Mouse (Mus musculus) heart, postnatal 0 days (tissue): ENCODE measurements around the gene Kcnj11.

ENCODE experiments used
- CTCF ChIP-seq: IDR thresholded peaks from 2 replicates; pipeline ENCODE4 v1.5.1; 2016; ENCODE audit warnings: antibody characterized with exemption, control low read depth, low read depth
- EP300 ChIP-seq: IDR thresholded peaks from 2 replicates; pipeline ENCODE4 v1.6.1; 2016; ENCODE audit warnings: antibody characterized with exemption, low read depth

DNA sequence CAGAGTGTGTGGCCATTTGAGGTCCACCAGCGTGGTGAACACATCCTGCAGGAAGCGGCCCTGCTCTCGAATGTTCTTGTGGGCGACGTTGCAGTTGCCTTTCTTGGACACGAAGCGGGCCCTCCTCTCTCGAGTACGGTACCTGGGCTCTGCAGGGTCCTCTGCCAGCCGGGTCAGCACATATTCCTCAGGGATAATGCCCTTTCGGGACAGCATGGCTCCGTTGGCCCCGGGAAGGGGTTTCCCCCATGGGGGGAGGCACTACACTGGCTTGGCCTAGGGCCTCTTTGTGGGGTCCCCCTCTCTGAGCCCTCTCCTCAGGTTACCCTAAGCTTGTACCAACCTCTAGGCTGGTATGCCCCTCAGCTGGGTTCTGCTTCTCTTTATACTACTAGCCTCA lies 882 bp downstream of the Kcnj11 start:
- TF ChIP-seq CTCF (no peak), EP300 (no peak)
